Mouse (Mus musculus) intestine, embryonic 16.5 days (tissue): Measurements from ENCODE around the gene Synpr. TPM values are rescaled to one million over a fixed set of nuclear protein-coding genes. Genes with fewer than 3 reads are reported as not detected.

ENCODE experiments used
- ATAC-seq: fragments of 200-750 bp; cut with Nextera tagmentation; 2 replicates; pipeline ENCODE4 v1.8.0; 2017; ENCODE audit warnings: moderate TSS enrichment, moderate library complexity
- H3K27ac ChIP-seq: fragments of 300-500 bp; sonication (generic); 2 replicates; pipeline ENCODE4 v1.5.1; 2014; ENCODE audit warnings: mild to moderate bottlenecking, low read length
- H3K27me3 ChIP-seq: fragments of 300-500 bp; sonication (generic); replicated peaks from 2 replicates; pipeline ENCODE4 v1.6.1; 2014; ENCODE audit warnings: low read length, control low read depth, mixed read lengths; ENCODE audit not compliant: control insufficient read depth, insufficient read depth
- H3K36me3 ChIP-seq: fragments of 300-500 bp; sonication (generic); 2 replicates; pipeline ENCODE4 v1.6.1; 2014; ENCODE audit warnings: low read length, control low read depth; ENCODE audit not compliant: control insufficient read depth, insufficient read depth
- H3K4me1 ChIP-seq: fragments of 300-500 bp; sonication (generic); 2 replicates; pipeline ENCODE4 v1.6.1; 2014; ENCODE audit warnings: low read length, control low read depth, mixed read lengths; ENCODE audit not compliant: control insufficient read depth, insufficient read depth
- H3K4me2 ChIP-seq: fragments of 300-500 bp; sonication (generic); 2 replicates; pipeline ENCODE4 v1.6.1; 2014; ENCODE audit warnings: low read depth, low read length, control low read depth
- H3K4me3 ChIP-seq: fragments of 300-500 bp; sonication (generic); 2 replicates; pipeline ENCODE4 v1.5.1; 2014; ENCODE audit warnings: mild to moderate bottlenecking, low read length
- H3K9ac ChIP-seq: fragments of 300-500 bp; sonication (generic); 2 replicates; pipeline ENCODE4 v1.6.1; 2014; ENCODE audit warnings: low read depth, low read length
- H3K9me3 ChIP-seq: fragments of 300-500 bp; sonication (generic); 2 replicates; pipeline ENCODE4 v1.6.1; 2016; ENCODE audit warnings: low read length, control low read depth; ENCODE audit not compliant: control insufficient read depth
- WGBS: fragments of 180-500 bp; shearing (Covaris S2); extraction: QIAGEN DNeasy Blood & Tissue Kit; methylation state at CpG from one replicate; pipeline ENCODE4 v1.1.7; 2014; 5-methylcytosine and 5-hydroxymethylcytosine counted together
- polyA plus RNA-seq: library from polyadenylated mRNA; unstranded; fragments of >200 nt; fragmentation: Nextera tagmentation; extraction: Ambion mirVana; gene quantifications from 2 replicates; pipeline ENCODE4 v1.2.1, GENCODE M21; 2015

The Synpr gene
- polyA plus RNA-seq, 1 experiment from 2014 or later: 1.7 TPM

- H3K9me3 ChIP-seq: no peaks in the 10 kb centered on the region
- no peaks in the 10 kb centered on the region for H3K27me3 ChIP-seq
- H3K36me3 ChIP-seq: no peaks in the 10 kb centered on the region
- H3K4me2 ChIP-seq: no peak overlapping the region
- no peak overlapping the region for H3K4me3 ChIP-seq
- 50% methylated on average over 4 of the region's 4 CpGs for WGBS
- H3K27ac ChIP-seq: no peak overlapping the region
- ATAC-seq: no peak
- no peak overlapping the region for H3K9ac ChIP-seq
- H3K4me1 ChIP-seq: peaks cover 2% of the 10 kb centered on the region; the same call in 1 of the 2 replicates
Observed at GRCm38 (mm10) chr14:13283211-13283610, 1.4 kb upstream of the Synpr start.

GRCm38 (mm10) chr14:13284845-13285198 is 242 bp downstream of the Synpr start:
- Histone ChIP-seq H3K27me3 (no peaks in the 10 kb centered on the region), H3K4me1 (peaks cover 2% of the 10 kb centered on the region; the same call in 1 of the 2 replicates), H3K9me3 (no peaks in the 10 kb centered on the region), H3K4me2 (peak overlapping the region; percentile 82), H3K9ac (peak overlapping the region; percentile 54; the same call in 1 of the 2 replicates), H3K36me3 (no peaks in the 10 kb centered on the region), H3K4me3 (peak overlapping the region; percentile 43), H3K27ac (no peak overlapping the region)
- ATAC-seq: no peak
- WGBS: 14% methylated on average over 13 of the region's 13 CpGs

- WGBS: 72% methylated on average over 10 of the region's 10 CpGs
- Histone ChIP-seq H3K9ac (no peak overlapping the region), H3K36me3 (no peaks in the 10 kb centered on the region), H3K4me1 (peaks cover 2% of the 10 kb centered on the region; the same call in 1 of the 2 replicates), H3K27ac (no peak overlapping the region), H3K4me2 (no peak overlapping the region; the same call in 1 of the 2 replicates), H3K9me3 (no peaks in the 10 kb centered on the region), H3K4me3 (no peak overlapping the region), H3K27me3 (no peaks in the 10 kb centered on the region)
- no peak for ATAC-seq
Observed at GRCm38 (mm10) chr14:13285341-13286130, 956 bp downstream of the Synpr start.

- H3K9me3 ChIP-seq: no peaks in the 10 kb centered on the region
- H3K27ac ChIP-seq: no peak overlapping the region
- no peak overlapping the region for H3K4me2 ChIP-seq
- no peaks in the 10 kb centered on the region for H3K36me3 ChIP-seq
- H3K4me1 ChIP-seq: no peaks in the 10 kb centered on the region
- ATAC-seq: no peak
- WGBS: 66% methylated on average over 3 of the region's 3 CpGs
- H3K4me3 ChIP-seq: no peak overlapping the region
- H3K9ac ChIP-seq: no peak overlapping the region
- no peaks in the 10 kb centered on the region for H3K27me3 ChIP-seq
Observed at GRCm38 (mm10) chr14:13294200-13294599, 9.6 kb downstream of the Synpr start.

GRCm38 (mm10) chr14:13314323-13314722 is 29.7 kb downstream of the Synpr start:
- H3K27ac ChIP-seq: no peak overlapping the region
- 28% methylated on average over 1 of the region's 1 CpGs for WGBS
- peak; percentile 60; the same call in 1 of the 2 replicates for ATAC-seq

GRCm38 (mm10) chr14:13328461-13328860 is 43.9 kb downstream of the Synpr start:
- Histone ChIP-seq H3K27ac (no peak overlapping the region), H3K4me2 (no peak overlapping the region), H3K4me3 (no peak overlapping the region), H3K9ac (no peak overlapping the region), H3K27me3 (no peaks in the 10 kb centered on the region), H3K4me1 (no peaks in the 10 kb centered on the region), H3K36me3 (no peaks in the 10 kb centered on the region), H3K9me3 (no peaks in the 10 kb centered on the region)
- WGBS: 89% methylated on average over 2 of the region's 2 CpGs
- no peak for ATAC-seq

More at GRCm38 (mm10) chr14:13314323-13314722, 29.7 kb downstream of the Synpr start:
- no peaks in the 10 kb centered on the region for H3K9me3 ChIP-seq
- no peak overlapping the region for H3K4me2 ChIP-seq
- H3K4me3 ChIP-seq: no peak overlapping the region
- no peaks in the 10 kb centered on the region for H3K4me1 ChIP-seq
- no peak overlapping the region for H3K9ac ChIP-seq
- no peaks in the 10 kb centered on the region for H3K27me3 ChIP-seq
- no peaks in the 10 kb centered on the region for H3K36me3 ChIP-seq

GRCm38 (mm10) chr14:13332497-13333306 is 48.1 kb downstream of the Synpr start:
- 64% methylated on average over 10 of the region's 10 CpGs for WGBS
- no peak overlapping the region for H3K27ac ChIP-seq
- ATAC-seq: no peak
- H3K4me2 ChIP-seq: no peak overlapping the region
- H3K9me3 ChIP-seq: no peaks in the 10 kb centered on the region
- no peak overlapping the region for H3K4me3 ChIP-seq
- H3K4me1 ChIP-seq: no peaks in the 10 kb centered on the region
- H3K27me3 ChIP-seq: no peaks in the 10 kb centered on the region
- no peaks in the 10 kb centered on the region for H3K36me3 ChIP-seq
- no peak overlapping the region for H3K9ac ChIP-seq

GRCm38 (mm10) chr14:13333372-13333771 is 48.8 kb downstream of the Synpr start:
- Histone ChIP-seq H3K4me2 (no peak overlapping the region), H3K27ac (no peak overlapping the region), H3K27me3 (no peaks in the 10 kb centered on the region), H3K9me3 (no peaks in the 10 kb centered on the region), H3K36me3 (no peaks in the 10 kb centered on the region), H3K9ac (no peak overlapping the region), H3K4me1 (no peaks in the 10 kb centered on the region), H3K4me3 (no peak overlapping the region)
- 50% methylated on average over 5 of the region's 5 CpGs for WGBS
- no peak for ATAC-seq

- WGBS: 58% methylated on average over 4 of the region's 4 CpGs
Observed at GRCm38 (mm10) chr14:13336162-13336561, 51.6 kb downstream of the Synpr start.

More at GRCm38 (mm10) chr14:13336162-13336561, 51.6 kb downstream of the Synpr start:
- no peak overlapping the region for H3K9ac ChIP-seq
- no peaks in the 10 kb centered on the region for H3K4me1 ChIP-seq
- no peak overlapping the region for H3K27ac ChIP-seq
- no peak overlapping the region for H3K4me3 ChIP-seq
- no peaks in the 10 kb centered on the region for H3K27me3 ChIP-seq
- no peak overlapping the region for H3K4me2 ChIP-seq
- no peaks in the 10 kb centered on the region for H3K9me3 ChIP-seq
- H3K36me3 ChIP-seq: no peaks in the 10 kb centered on the region
- ATAC-seq: no peak
